Mouse (Mus musculus) midbrain, embryonic 13.5 days (tissue): ENCODE results near the gene Hnrnpa1. TPM values are rescaled to one million over a fixed set of nuclear protein-coding genes. Genes with fewer than 3 reads are reported as not detected.

Experiments used
- ATAC-seq: fragments of 200-750 bp; cut with Nextera tagmentation; 2 replicates; pipeline ENCODE4 v1.8.0; 2017; ENCODE audit warnings: mild to moderate bottlenecking, moderate TSS enrichment, moderate library complexity
- H3K27ac ChIP-seq: fragments of 300-500 bp; sonication (generic); 2 replicates; pipeline ENCODE4 v1.5.1; 2015; ENCODE audit warnings: inconsistent platforms, mild to moderate bottlenecking, moderate library complexity
- H3K27me3 ChIP-seq: fragments of 300-500 bp; sonication (generic); 2 replicates; pipeline ENCODE4 v1.6.1; 2015; ENCODE audit warnings: mild to moderate bottlenecking, inconsistent platforms
- H3K36me3 ChIP-seq: fragments of 300-500 bp; sonication (generic); 2 replicates; pipeline ENCODE4 v1.6.1; 2015; ENCODE audit warnings: mild to moderate bottlenecking, inconsistent platforms
- H3K4me1 ChIP-seq: fragments of 300-500 bp; sonication (generic); replicated peaks from 2 replicates; pipeline ENCODE4 v1.6.1; 2015; ENCODE audit warnings: inconsistent platforms
- H3K4me2 ChIP-seq: fragments of 300-500 bp; sonication (generic); replicated peaks from 2 replicates; pipeline ENCODE4 v1.6.1; 2015; ENCODE audit warnings: moderate library complexity, mild to moderate bottlenecking, inconsistent platforms
- H3K4me3 ChIP-seq: fragments of 300-500 bp; sonication (generic); replicated peaks from 2 replicates; pipeline ENCODE4 v1.5.1; 2015; ENCODE audit warnings: mild to moderate bottlenecking, inconsistent platforms
- H3K9ac ChIP-seq: fragments of 300-500 bp; sonication (generic); replicated peaks from 2 replicates; pipeline ENCODE4 v1.6.1; 2015; ENCODE audit warnings: mild to moderate bottlenecking, inconsistent platforms
- H3K9me3 ChIP-seq: fragments of 300-500 bp; sonication (generic); 2 replicates; pipeline ENCODE4 v1.6.1; 2016; ENCODE audit warnings: mild to moderate bottlenecking, inconsistent platforms
- WGBS: fragments of 180-500 bp; shearing (Covaris S2); methylation state at CpG from one replicate; pipeline ENCODE4 v1.1.7; 2015; 5-methylcytosine and 5-hydroxymethylcytosine counted together
- polyA plus RNA-seq: library from polyadenylated mRNA; unstranded; fragments of >200 nt; fragmentation: Nextera tagmentation; extraction: Ambion mirVana; gene quantifications from 2 replicates; pipeline ENCODE4 v1.2.1, GENCODE M21; 2015

The Hnrnpa1 gene
- polyA plus RNA-seq, 1 experiment from 2014 or later, result 1,022 TPM

GRCm38 (mm10) chr15:103284066-103284465 lies 43.8 kb downstream of the Hnrnpa1 start:
- no peak overlapping the region for H3K9ac ChIP-seq
- ATAC-seq, result no peak
- 52% methylated on average over 3 of the region's 3 CpGs for WGBS

GRCm38 (mm10) chr15:103284647-103285046 lies 44.4 kb downstream of the Hnrnpa1 start:
- 52% methylated on average over 2 of the region's 2 CpGs for WGBS
- no peak for ATAC-seq
- no peaks in the 10 kb centered on the region for H3K9me3 ChIP-seq
- no peak overlapping the region for H3K4me2 ChIP-seq
- H3K36me3 ChIP-seq, result 0 out of 2 replicates have a peak, but pooled peaks cover 13% of the 10 kb centered on the region
- H3K4me1 ChIP-seq, result peaks cover 20% of the 10 kb centered on the region
- 0 out of 2 replicates have a peak overlapping the region, but pooled peaks have one; percentile 12 for H3K9ac ChIP-seq
- no peaks in the 10 kb centered on the region for H3K27me3 ChIP-seq
- peak overlapping the region; percentile 67; the same call in 1 of the 2 replicates for H3K27ac ChIP-seq
- H3K4me3 ChIP-seq, result no peak overlapping the region

More at GRCm38 (mm10) chr15:103284066-103284465, 43.8 kb downstream of the Hnrnpa1 start:
- Histone ChIP-seq H3K4me2 (no peak overlapping the region), H3K4me3 (no peak overlapping the region), H3K36me3 (0 out of 2 replicates have a peak, but pooled peaks cover 13% of the 10 kb centered on the region), H3K27me3 (no peaks in the 10 kb centered on the region), H3K4me1 (peaks cover 14% of the 10 kb centered on the region), H3K9me3 (no peaks in the 10 kb centered on the region), H3K27ac (no peak overlapping the region)

DNA sequence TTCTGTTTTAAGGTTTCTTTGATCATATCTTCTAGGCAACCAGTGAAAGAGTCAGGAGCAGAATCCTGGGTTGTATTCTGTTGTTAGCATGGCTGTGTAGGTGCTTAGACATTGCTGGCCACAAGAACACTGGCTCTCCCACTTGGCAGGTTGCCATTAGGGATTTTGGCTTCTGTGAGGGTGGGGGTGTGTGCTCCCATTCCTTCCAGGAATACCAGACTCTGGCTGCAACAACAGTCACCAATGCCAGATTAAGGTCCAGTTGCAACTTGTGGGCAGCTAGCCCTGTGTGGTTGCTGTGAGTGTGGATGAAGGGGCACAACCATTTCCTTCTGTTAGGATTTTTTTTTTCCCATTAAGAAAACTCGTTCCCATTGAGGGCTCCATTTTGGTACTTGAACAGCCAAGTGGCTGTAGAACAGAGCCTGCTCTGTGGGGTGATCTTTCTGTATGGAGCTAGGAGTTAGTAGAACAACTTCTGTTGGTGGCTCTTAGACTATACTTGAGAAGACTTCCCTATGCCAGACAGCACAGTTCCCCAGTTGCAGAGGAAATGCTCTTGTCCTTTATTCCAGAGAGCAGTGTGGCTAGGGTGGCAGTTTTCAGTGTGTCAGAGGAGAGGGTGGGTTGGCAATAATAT lies 45.7 kb downstream of the Hnrnpa1 start:
- Histone ChIP-seq H3K4me2 (no peak overlapping the region), H3K4me1 (peaks cover 25% of the 10 kb centered on the region), H3K9me3 (no peaks in the 10 kb centered on the region), H3K36me3 (peaks cover 22% of the 10 kb centered on the region), H3K4me3 (no peak overlapping the region), H3K9ac (no peak overlapping the region), H3K27me3 (no peaks in the 10 kb centered on the region), H3K27ac (peak overlapping the region; percentile 67)
- ATAC-seq, result peak; percentile 62; the same call in 1 of the 2 replicates
- WGBS, result 75% methylated on average over 1 of the region's 1 CpGs

DNA sequence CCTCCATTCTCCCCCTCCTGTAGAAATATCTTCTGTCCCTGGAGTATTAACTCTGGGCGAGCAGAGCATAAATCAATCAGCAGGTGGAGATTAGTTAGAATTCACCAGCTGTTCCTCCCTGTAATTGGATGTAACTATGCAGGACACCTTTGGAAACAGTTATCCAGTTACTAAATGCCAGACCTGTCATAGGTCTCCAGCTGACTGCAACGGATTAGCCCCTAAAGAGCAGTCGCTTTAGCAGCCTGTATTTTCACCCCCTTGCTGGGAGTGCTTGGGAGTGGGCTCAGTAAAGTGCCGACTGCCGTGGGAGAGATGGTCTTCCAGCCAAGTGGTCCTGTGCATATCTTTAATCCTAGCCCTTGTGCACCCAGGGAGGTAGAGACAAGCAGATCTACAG lies 49.4 kb downstream of the Hnrnpa1 start:
- H3K27ac ChIP-seq, result peak overlapping the region; percentile 31
- H3K9ac ChIP-seq, result peak overlapping the region; percentile 1; the same call in 1 of the 2 replicates
- 34% methylated on average over 5 of the region's 5 CpGs for WGBS

DNA sequence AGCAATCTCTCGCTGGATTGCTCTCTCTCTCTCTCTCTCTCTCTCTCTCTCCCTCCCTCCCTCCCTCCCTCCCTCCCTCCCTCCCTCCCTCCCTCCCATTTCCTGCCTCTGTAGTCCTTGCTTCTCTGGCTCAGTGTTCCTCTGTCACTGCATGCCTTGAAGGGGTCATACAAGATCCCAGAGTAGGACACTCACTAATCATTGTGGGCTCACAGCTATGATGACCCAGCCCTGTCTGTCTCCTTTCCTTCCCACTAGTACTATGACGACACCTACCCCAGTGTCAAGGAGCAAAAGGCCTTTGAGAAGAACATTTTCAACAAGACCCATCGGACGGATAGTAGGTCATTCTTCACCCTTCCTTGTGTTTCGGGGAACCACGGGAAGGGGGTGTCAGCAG lies 50.2 kb downstream of the Hnrnpa1 start:
- H3K27me3 ChIP-seq, result no peaks in the 10 kb centered on the region
- H3K9ac ChIP-seq, result no peak overlapping the region
- WGBS, result 97% methylated on average over 5 of the region's 6 CpGs
- no peaks in the 10 kb centered on the region for H3K9me3 ChIP-seq
- no peak overlapping the region for H3K4me3 ChIP-seq
- peaks cover 22% of the 10 kb centered on the region for H3K4me1 ChIP-seq
- peaks cover 53% of the 10 kb centered on the region for H3K36me3 ChIP-seq
- ATAC-seq, result no peak
- H3K27ac ChIP-seq, result no peak overlapping the region
- H3K4me2 ChIP-seq, result no peak overlapping the region

More for the DNA sequence above, 49.4 kb downstream of the Hnrnpa1 start:
- H3K27me3 ChIP-seq, result no peaks in the 10 kb centered on the region
- no peak overlapping the region for H3K4me2 ChIP-seq
- H3K4me3 ChIP-seq, result no peak overlapping the region
- H3K9me3 ChIP-seq, result no peaks in the 10 kb centered on the region
- peaks cover 53% of the 10 kb centered on the region for H3K36me3 ChIP-seq
- peaks cover 25% of the 10 kb centered on the region for H3K4me1 ChIP-seq
- 0 out of 2 replicates have a peak, but pooled peaks have one; percentile 14 for ATAC-seq

GRCm38 (mm10) chr15:103290843-103291242 lies 50.6 kb downstream of the Hnrnpa1 start:
- H3K4me2 ChIP-seq, result no peak overlapping the region
- H3K9ac ChIP-seq, result no peak overlapping the region
- H3K27me3 ChIP-seq, result no peaks in the 10 kb centered on the region
- H3K4me3 ChIP-seq, result no peak overlapping the region
- peaks cover 22% of the 10 kb centered on the region for H3K4me1 ChIP-seq
- 94% methylated on average over 9 of the region's 9 CpGs for WGBS
- H3K27ac ChIP-seq, result no peak overlapping the region
- H3K9me3 ChIP-seq, result no peaks in the 10 kb centered on the region
- peaks cover 53% of the 10 kb centered on the region for H3K36me3 ChIP-seq
- ATAC-seq, result no peak

DNA sequence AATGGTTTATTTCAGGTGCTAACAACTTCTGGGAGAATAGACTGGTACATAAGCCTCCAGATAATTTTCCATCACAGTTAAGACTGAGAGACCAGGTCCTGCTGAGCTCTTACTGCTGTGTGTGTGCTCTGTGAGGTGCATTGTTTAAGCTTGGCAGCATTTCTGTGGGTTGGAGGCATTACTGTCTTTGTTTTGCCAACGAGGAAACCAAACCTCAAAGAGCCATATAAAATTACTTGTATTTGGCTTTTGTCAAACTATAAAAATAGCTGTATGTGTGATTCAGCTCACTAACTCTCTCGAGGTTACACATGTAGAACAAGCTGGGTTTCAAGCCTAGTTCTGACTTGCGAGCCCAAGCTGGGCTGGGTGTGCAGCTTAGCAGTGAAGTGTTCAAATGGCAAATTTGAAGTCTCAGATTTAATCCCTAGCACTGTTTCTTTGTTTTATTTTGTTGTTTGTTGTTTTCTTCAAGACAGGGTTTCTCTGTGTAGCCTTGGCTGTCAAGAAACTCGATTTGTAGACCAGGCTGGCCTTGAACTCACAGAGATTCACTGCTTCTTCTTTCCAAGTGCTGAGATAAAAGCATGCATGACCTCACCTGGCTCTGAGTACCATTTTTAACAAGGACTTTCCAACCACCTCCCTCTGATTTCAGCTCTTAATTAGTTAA lies 52.6 kb downstream of the Hnrnpa1 start:
- no peak overlapping the region for H3K27ac ChIP-seq
- H3K36me3 ChIP-seq, result peaks cover 50% of the 10 kb centered on the region

DNA sequence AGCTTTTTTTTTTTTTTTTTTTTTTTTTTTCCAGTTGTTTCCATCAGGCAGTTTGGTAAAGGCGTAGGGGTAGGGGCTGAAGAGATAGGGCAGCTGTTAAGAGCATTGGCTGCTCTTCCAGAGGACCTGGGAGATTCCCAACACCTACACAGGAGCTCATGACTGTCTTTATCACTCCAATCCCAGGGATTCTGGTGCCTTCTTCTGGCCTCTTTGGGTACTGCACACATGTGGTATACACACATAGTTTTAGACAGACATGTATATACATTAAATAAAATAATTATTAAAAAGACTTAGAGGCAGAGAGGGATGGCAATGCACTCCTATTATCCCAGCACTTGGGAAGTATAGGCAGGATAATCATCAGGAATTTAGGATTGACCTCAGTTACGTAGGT lies 53.1 kb downstream of the Hnrnpa1 start:
- H3K27me3 ChIP-seq, result no peaks in the 10 kb centered on the region
- no peak overlapping the region for H3K9ac ChIP-seq
- no peak for ATAC-seq
- H3K4me1 ChIP-seq, result peaks cover 47% of the 10 kb centered on the region
- H3K27ac ChIP-seq, result no peak overlapping the region
- 98% methylated on average over 2 of the region's 2 CpGs for WGBS
- no peaks in the 10 kb centered on the region for H3K9me3 ChIP-seq
- H3K4me3 ChIP-seq, result no peak overlapping the region
- no peak overlapping the region for H3K4me2 ChIP-seq
- H3K36me3 ChIP-seq, result peaks cover 52% of the 10 kb centered on the region

More for the DNA sequence above, 52.6 kb downstream of the Hnrnpa1 start:
- no peak overlapping the region for H3K9ac ChIP-seq
- no peak for ATAC-seq
- H3K4me2 ChIP-seq, result no peak overlapping the region
- WGBS, result 90% methylated on average over 4 of the region's 4 CpGs
- no peaks in the 10 kb centered on the region for H3K9me3 ChIP-seq
- no peaks in the 10 kb centered on the region for H3K27me3 ChIP-seq
- no peak overlapping the region for H3K4me3 ChIP-seq
- H3K4me1 ChIP-seq, result peaks cover 42% of the 10 kb centered on the region

DNA sequence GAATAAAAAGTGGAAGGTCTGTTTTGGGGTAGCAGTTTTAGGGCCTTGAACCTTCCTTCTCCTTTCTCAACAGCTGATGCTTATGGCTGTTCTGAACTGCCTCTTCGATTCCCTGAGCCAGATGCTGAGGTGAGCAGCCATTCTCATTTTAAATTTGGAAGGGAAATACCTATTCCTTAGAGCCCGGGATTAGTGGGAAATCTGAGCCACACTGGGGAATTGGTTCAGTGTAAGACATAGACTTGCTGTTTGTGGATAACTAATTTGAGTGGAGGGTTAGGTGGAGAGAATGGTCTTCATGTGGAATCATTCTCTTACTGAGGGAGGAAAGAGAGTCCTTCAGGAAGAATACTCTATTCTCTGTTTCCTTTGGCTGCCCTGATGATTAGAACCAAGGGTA lies 54.4 kb downstream of the Hnrnpa1 start:
- H3K27me3 ChIP-seq, result no peaks in the 10 kb centered on the region
- WGBS, result 74% methylated on average over 2 of the region's 2 CpGs
- no peak overlapping the region for H3K4me2 ChIP-seq
- no peaks in the 10 kb centered on the region for H3K9me3 ChIP-seq
- H3K9ac ChIP-seq, result no peak overlapping the region
- ATAC-seq, result no peak
- H3K27ac ChIP-seq, result no peak overlapping the region
- H3K4me3 ChIP-seq, result no peak overlapping the region
- peaks cover 52% of the 10 kb centered on the region for H3K36me3 ChIP-seq
- H3K4me1 ChIP-seq, result peaks cover 53% of the 10 kb centered on the region

DNA sequence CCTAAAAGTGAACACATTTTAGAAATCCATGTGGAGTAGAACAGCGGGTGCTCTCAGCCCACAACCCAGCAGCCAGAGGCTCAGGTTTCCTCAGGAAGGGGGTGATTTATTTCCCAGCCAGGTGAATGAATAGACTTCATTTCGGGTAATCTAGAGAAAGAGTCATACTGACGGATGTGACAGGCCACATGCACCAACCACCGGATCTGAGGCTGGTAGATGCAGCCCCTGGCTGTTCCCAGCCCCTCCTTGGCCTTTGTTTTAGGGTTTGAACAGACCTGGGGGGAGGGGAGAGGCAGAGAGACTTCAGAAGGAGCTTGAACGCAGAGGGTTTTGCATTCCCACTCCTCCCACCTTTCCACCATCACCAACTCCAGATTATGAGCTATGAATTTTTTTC lies 55.6 kb downstream of the Hnrnpa1 start:
- H3K4me3 ChIP-seq, result no peak overlapping the region
- peak overlapping the region; percentile 99 for H3K27ac ChIP-seq
- 15% methylated on average over 5 of the region's 5 CpGs for WGBS
- H3K9ac ChIP-seq, result peak overlapping the region; percentile 32; the same call in 1 of the 2 replicates
- H3K36me3 ChIP-seq, result peaks cover 44% of the 10 kb centered on the region
- H3K4me1 ChIP-seq, result peaks cover 60% of the 10 kb centered on the region
- H3K9me3 ChIP-seq, result no peaks in the 10 kb centered on the region
- no peaks in the 10 kb centered on the region for H3K27me3 ChIP-seq
- no peak overlapping the region for H3K4me2 ChIP-seq
- ATAC-seq, result no peak
